In genomic region chr7:118928916-118929315, GRCm38 (mm10) we compare ENCODE assay signal across 25 mouse cellular contexts.
A peak's percentile ranks its signal among the peaks of the same experiment; 100 is the strongest.
DNase-seq lines count a peak whose midpoint lies in the region; ATAC-seq and TF ChIP-seq lines count a peak whose summit lies in the region.
"Had no signal": no experiment of that assay in that cellular context is flagged by ENCODE, and none has a peak within 500 bp of the region (broad histone marks: within the 10 kb centered on the region; RNA-seq: fewer than 3 reads in every experiment).

No protein-coding gene starts in this region.

- no peaks in the 10 kb centered on the region for H3K9me3 ChIP-seq in forebrain, embryonic 14.5 days (replicated peaks; ENCODE audit: control insufficient read depth, low read length)
- H3K9me3 ChIP-seq in hindbrain, embryonic 16.5 days (ENCODE audit: control insufficient read depth, low read length), result no peaks in the 10 kb centered on the region
- H3K9me3 ChIP-seq: embryonic facial prominence, embryonic 15.5 days; heart, embryonic 12.5 days; hindbrain, embryonic 15.5 days; intestine, embryonic 15.5 days; limb, embryonic 12.5 days; midbrain, embryonic 15.5 days; neural tube, embryonic 13.5 days; stomach, embryonic 15.5 days had no signal

- peak; percentile 83 for DNase-seq in heart, adult 11 months
- no peak for DNase-seq in heart, postnatal 36 days
- no peak for DNase-seq in layer of hippocampus, adult 2 months (ENCODE audit: low spot score in 2 of 2)
- no peak for DNase-seq in layer of hippocampus, adult 9-10 months (ENCODE audit: low spot score)
- DNase-seq in 3T3-L1 (ENCODE audit: low read depth, low spot score) (peak; percentile 24), NIH3T3 (ENCODE audit: low read depth) (peak; percentile 18)
- no peak for DNase-seq in forebrain, embryonic 14.5 days (ENCODE audit: low spot score)
- DNase-seq: cerebellum, adult 2 months; cerebellum, postnatal 36 days; forebrain, postnatal 0 days; gastrocnemius, postnatal 36 days; kidney, adult 9 months; kidney, postnatal 14 days; liver, postnatal 0 days; thymus, adult 2 months had no signal

- intact Hi-C loops in heart, postnatal 36 days (cut with DNase I), result loop anchor here (2.0 kb wide), 1 partner anchor 66 kb away; the partner anchor contains the start of gene Gprc5b

- H3K27ac ChIP-seq in layer of hippocampus, adult 2 months, result peak overlapping the region; percentile 73; the same call in 1 of the 2 replicates
- H3K27ac ChIP-seq in forebrain, embryonic 14.5 days (ENCODE audit: low read depth, low read length), result no peak overlapping the region
- no peak overlapping the region for H3K27ac ChIP-seq in hindbrain, embryonic 16.5 days (ENCODE audit: low read depth, low read length)
- H3K27ac ChIP-seq: hindbrain, embryonic 15.5 days; intestine, embryonic 15.5 days; limb, embryonic 12.5 days; midbrain, embryonic 15.5 days; neural tube, embryonic 13.5 days had no signal

- no peak for ATAC-seq in forebrain, embryonic 14.5 days
- no peak for ATAC-seq in hindbrain, embryonic 16.5 days
- ATAC-seq: forebrain, postnatal 0 days; midbrain, embryonic 15.5 days had no signal

- H3K27me3 ChIP-seq in forebrain, embryonic 14.5 days (replicated peaks; ENCODE audit: control insufficient read depth, insufficient read depth, low read length), result no peaks in the 10 kb centered on the region
- H3K27me3 ChIP-seq in hindbrain, embryonic 16.5 days (replicated peaks; ENCODE audit: control insufficient read depth, insufficient read depth, low read length), result no peaks in the 10 kb centered on the region
- H3K27me3 ChIP-seq: embryonic facial prominence, embryonic 15.5 days; heart, embryonic 12.5 days; hindbrain, embryonic 15.5 days; intestine, embryonic 15.5 days; limb, embryonic 12.5 days; midbrain, embryonic 15.5 days; neural tube, embryonic 13.5 days; stomach, embryonic 15.5 days had no signal

- no peak overlapping the region for H3K9ac ChIP-seq in forebrain, embryonic 14.5 days (ENCODE audit: low read length)
- H3K9ac ChIP-seq in hindbrain, embryonic 16.5 days (ENCODE audit: low read depth, low read length), result no peak overlapping the region
- H3K9ac ChIP-seq: embryonic facial prominence, embryonic 15.5 days; forebrain, postnatal 0 days; heart, embryonic 12.5 days; hindbrain, embryonic 15.5 days; intestine, embryonic 15.5 days; limb, embryonic 12.5 days; liver, postnatal 0 days; midbrain, embryonic 15.5 days; neural tube, embryonic 13.5 days; stomach, embryonic 15.5 days had no signal

- no peaks in the 10 kb centered on the region for H3K4me1 ChIP-seq in forebrain, embryonic 14.5 days (ENCODE audit: control insufficient read depth, insufficient read depth, low read length)
- H3K4me1 ChIP-seq in hindbrain, embryonic 16.5 days (ENCODE audit: control insufficient read depth, insufficient read depth, low read depth, low read length), result no peaks in the 10 kb centered on the region
- H3K4me1 ChIP-seq: limb, embryonic 12.5 days; midbrain, embryonic 15.5 days had no signal

- no peak for TF ChIP-seq CTCF in layer of hippocampus, adult 2 months (conservative IDR thresholded peaks at IDR 0.05)

- H3K36me3 ChIP-seq in forebrain, embryonic 14.5 days (ENCODE audit: control insufficient read depth, insufficient read depth, low read length), result no peaks in the 10 kb centered on the region
- H3K36me3 ChIP-seq in hindbrain, embryonic 16.5 days (ENCODE audit: control insufficient read depth, insufficient read depth, low read length), result no peaks in the 10 kb centered on the region
- H3K36me3 ChIP-seq: embryonic facial prominence, embryonic 15.5 days; heart, embryonic 12.5 days; hindbrain, embryonic 15.5 days; intestine, embryonic 15.5 days; limb, embryonic 12.5 days; midbrain, embryonic 15.5 days; neural tube, embryonic 13.5 days; stomach, embryonic 15.5 days had no signal

- no peak overlapping the region for H3K4me2 ChIP-seq in forebrain, embryonic 14.5 days (ENCODE audit: low read length)
- no peak overlapping the region for H3K4me2 ChIP-seq in hindbrain, embryonic 16.5 days (ENCODE audit: low read length)
- H3K4me2 ChIP-seq: embryonic facial prominence, embryonic 15.5 days; hindbrain, embryonic 15.5 days; limb, embryonic 12.5 days; liver, embryonic 11.5 days; midbrain, embryonic 15.5 days; neural tube, embryonic 13.5 days; stomach, embryonic 15.5 days had no signal

- H3K4me3 ChIP-seq in layer of hippocampus, adult 2 months, result no peak overlapping the region
- H3K4me3 ChIP-seq in forebrain, embryonic 14.5 days (ENCODE audit: low read depth, low read length), result no peak overlapping the region
- H3K4me3 ChIP-seq in hindbrain, embryonic 16.5 days (ENCODE audit: low read length), result no peak overlapping the region
- H3K4me3 ChIP-seq: embryonic facial prominence, embryonic 15.5 days; heart, embryonic 12.5 days; hindbrain, embryonic 15.5 days; intestine, embryonic 15.5 days; limb, embryonic 12.5 days; midbrain, embryonic 15.5 days; neural tube, embryonic 13.5 days; stomach, embryonic 15.5 days had no signal

- WGBS in forebrain, embryonic 14.5 days, result 68% methylated on average over 8 of the region's 8 CpGs
- 62% methylated on average over 8 of the region's 8 CpGs for WGBS in hindbrain, embryonic 16.5 days

Comparison
In these comparisons a context has a peak if more than half of its experiments do, and no peak if none do; other contexts are left out.
1. DNase-seq: peak in heart, adult 11 months (single experiment), 3T3-L1 (single experiment) and NIH3T3 (single experiment); none in heart, postnatal 36 days (0 of 2), layer of hippocampus, adult 2 months (0 of 2), layer of hippocampus, adult 9-10 months (single experiment) and forebrain, embryonic 14.5 days (single experiment).